Mouse (Mus musculus) MEL (cell line): ENCODE data around the gene Gpr37l1. TPM values are rescaled to one million over a fixed set of nuclear protein-coding genes. Genes with fewer than 3 reads are reported as not detected.

ENCODE experiments used
- DNase-seq: peaks from one replicate; pipeline ENCODE4 v3.0.0; 2011; ENCODE audit warnings: low read depth, low spot score
- H3K27ac ChIP-seq: 2 replicates; pipeline ENCODE4 v1.5.1; 2012; ENCODE audit warnings: low read depth, mild to moderate bottlenecking, control low read depth, low read length, moderate library complexity; ENCODE audit not compliant: control insufficient read depth
- H3K27me3 ChIP-seq, 2 experiments: fragments of 150-350 bp in 1 of 2; sonication (generic) in 1 of 2; 2 replicates each; pipeline ENCODE4 v1.6.1; 2012; ENCODE audit warnings: low read length in 2 of 2, mild to moderate bottlenecking in 2 of 2, improper control_type of control experiment in 1 of 2, moderate library complexity in 1 of 2; ENCODE audit not compliant: insufficient read depth in 2 of 2, control insufficient read depth in 1 of 2
- H3K36me3 ChIP-seq, 2 experiments: 2 replicates each; pipeline ENCODE4 v1.6.1; 2012 to 2014; ENCODE audit warnings: low read length in 2 of 2, improper control_type of control experiment in 1 of 2, inconsistent platforms in 1 of 2, mild to moderate bottlenecking in 1 of 2; ENCODE audit not compliant: insufficient read depth in 2 of 2, control insufficient read depth in 1 of 2
- H3K4me1 ChIP-seq, 2 experiments: fragments of 150-350 bp in 1 of 2; sonication (generic) in 1 of 2; 2 replicates each; pipeline ENCODE4 v1.6.1; 2012; ENCODE audit warnings: low read length in 2 of 2, improper control_type of control experiment in 1 of 2, mild to moderate bottlenecking in 1 of 2; ENCODE audit not compliant: insufficient read depth in 2 of 2, control insufficient read depth in 1 of 2
- H3K4me3 ChIP-seq, 2 experiments: fragments of 150-350 bp in 1 of 2; sonication (generic) in 1 of 2; 2 replicates each; pipeline ENCODE4 v1.5.1; 2012; ENCODE audit warnings: low read depth in 2 of 2, low read length in 2 of 2, mild to moderate bottlenecking in 2 of 2, moderate library complexity in 2 of 2, control low read depth in 1 of 2, improper control_type of control experiment in 1 of 2; ENCODE audit not compliant: control insufficient read depth in 1 of 2, insufficient read depth in 1 of 2
- H3K79me2 ChIP-seq: 2 replicates; pipeline ENCODE4 v1.6.1; 2012; ENCODE audit warnings: mild to moderate bottlenecking, low read length, moderate library complexity; ENCODE audit not compliant: control insufficient read depth, poor library complexity, insufficient read depth
- H3K9ac ChIP-seq: 2 replicates; pipeline ENCODE4 v1.6.1; 2012; ENCODE audit warnings: low read depth, mild to moderate bottlenecking, control low read depth, low read length, moderate library complexity; ENCODE audit not compliant: control insufficient read depth, poor library complexity, severe bottlenecking
- H3K9me3 ChIP-seq: fragments of 150-350 bp; sonication (generic); replicated peaks from 2 replicates; pipeline ENCODE4 v1.6.1; 2012; ENCODE audit warnings: mild to moderate bottlenecking, low read length, improper control_type of control experiment, moderate library complexity; ENCODE audit not compliant: insufficient read depth
- BHLHE40 ChIP-seq: IDR thresholded peaks from 2 replicates; pipeline ENCODE4 v1.6.1; 2012; ENCODE audit warnings: low read depth, mild to moderate bottlenecking, inconsistent platforms, low read length, improper control_type of control experiment, borderline replicate concordance
- CHD2 ChIP-seq: IDR thresholded peaks from 2 replicates; pipeline ENCODE4 v1.6.1; 2011; ENCODE audit warnings: low read length, improper control_type of control experiment
- CTCF ChIP-seq, 3 experiments: IDR thresholded peaks in 2 of 3; conservative IDR thresholded peaks in 1 of 3; 2 replicates each; pipeline ENCODE4 v1.5.1; 2011 to 2012; ENCODE audit warnings: low read length in 3 of 3, low read depth in 2 of 3, mild to moderate bottlenecking in 2 of 3, improper control_type of control experiment in 1 of 3, inconsistent platforms in 1 of 3, mixed read lengths in 1 of 3, moderate library complexity in 1 of 3; ENCODE audit not compliant: control insufficient read depth in 1 of 3, insufficient read depth in 1 of 3, poor library complexity in 1 of 3, severe bottlenecking in 1 of 3
- E2F4 ChIP-seq: IDR thresholded peaks from 2 replicates; pipeline ENCODE4 v1.6.1; 2011; ENCODE audit warnings: low read depth, low read length, improper control_type of control experiment, borderline replicate concordance
- ELF1 ChIP-seq: IDR thresholded peaks from 2 replicates; pipeline ENCODE4 v1.6.1; 2014; ENCODE audit warnings: low read depth, mild to moderate bottlenecking, inconsistent platforms, low read length, improper control_type of control experiment, moderate library complexity
- EP300 ChIP-seq, 2 experiments: IDR thresholded peaks; 2 replicates each; pipeline ENCODE4 v1.6.1; 2011; ENCODE audit warnings: improper control_type of control experiment in 2 of 2, low read length in 2 of 2, low read depth in 1 of 2, mild to moderate bottlenecking in 1 of 2
- ETS1 ChIP-seq: IDR thresholded peaks from 2 replicates; pipeline ENCODE4 v1.6.1; 2012; ENCODE audit warnings: low read depth, mild to moderate bottlenecking, inconsistent platforms, low read length, improper control_type of control experiment, moderate library complexity
- GABPA ChIP-seq: IDR thresholded peaks from 2 replicates; pipeline ENCODE4 v1.6.1; 2012; ENCODE audit warnings: low read depth, mild to moderate bottlenecking, inconsistent platforms, low read length, improper control_type of control experiment, moderate library complexity
- GATA1 ChIP-seq: IDR thresholded peaks from 2 replicates; pipeline ENCODE4 v1.6.1; 2011; ENCODE audit warnings: low read depth, low read length, improper control_type of control experiment
- HCFC1 ChIP-seq: IDR thresholded peaks from 2 replicates; pipeline ENCODE4 v1.6.1; 2012; ENCODE audit warnings: low read depth, mild to moderate bottlenecking, inconsistent platforms, low read length, improper control_type of control experiment, moderate library complexity
- KAT2A ChIP-seq: conservative IDR thresholded peaks from 2 replicates; pipeline ENCODE4 v1.6.1; 2012; ENCODE audit warnings: low read depth, low read length, improper control_type of control experiment, inconsistent platforms
- MAFK ChIP-seq: IDR thresholded peaks from 2 replicates; pipeline ENCODE4 v1.6.1; 2011; ENCODE audit warnings: low read depth, mild to moderate bottlenecking, low read length, improper control_type of control experiment, borderline replicate concordance
- MAX ChIP-seq: IDR thresholded peaks from 2 replicates; pipeline ENCODE4 v1.6.1; 2011; ENCODE audit warnings: low read length, improper control_type of control experiment
- MXI1 ChIP-seq: IDR thresholded peaks from 2 replicates; pipeline ENCODE4 v1.6.1; 2011; ENCODE audit warnings: mild to moderate bottlenecking, low read depth, low read length, improper control_type of control experiment
- MYB ChIP-seq: IDR thresholded peaks from 2 replicates; pipeline ENCODE4 v1.6.1; 2011; ENCODE audit warnings: mild to moderate bottlenecking, low read depth, low read length, improper control_type of control experiment
- MYC ChIP-seq: IDR thresholded peaks from 2 replicates; pipeline ENCODE4 v1.6.1; 2011; ENCODE audit warnings: low read depth, mild to moderate bottlenecking, low read length, improper control_type of control experiment, moderate library complexity
- NELFE ChIP-seq: IDR thresholded peaks from 2 replicates; pipeline ENCODE4 v1.6.1; 2011; ENCODE audit warnings: low read depth, low read length, improper control_type of control experiment
- POLR2A ChIP-seq, 2 experiments: IDR thresholded peaks; 2 replicates each; pipeline ENCODE4 v1.6.1; 2011 to 2012; ENCODE audit warnings: low read length in 2 of 2, mild to moderate bottlenecking in 2 of 2, control low read depth in 1 of 2, improper control_type of control experiment in 1 of 2, low read depth in 1 of 2, moderate library complexity in 1 of 2; ENCODE audit not compliant: control insufficient read depth in 1 of 2, insufficient read depth in 1 of 2, poor library complexity in 1 of 2
- POLR2AphosphoS2 ChIP-seq: IDR thresholded peaks from 2 replicates; pipeline ENCODE4 v1.6.1; 2011; ENCODE audit warnings: low read length, improper control_type of control experiment
- POLR2AphosphoS5 ChIP-seq: IDR thresholded peaks from 2 replicates; pipeline ENCODE4 v1.6.1; 2012; ENCODE audit warnings: low read depth, borderline replicate concordance, mild to moderate bottlenecking, inconsistent platforms, low read length, moderate library complexity, mixed read lengths
- RAD21 ChIP-seq: IDR thresholded peaks from 2 replicates; pipeline ENCODE4 v1.6.1; 2011; ENCODE audit warnings: mild to moderate bottlenecking, low read depth, low read length, improper control_type of control experiment
- RCOR1 ChIP-seq: IDR thresholded peaks from 2 replicates; pipeline ENCODE4 v1.6.1; 2012; ENCODE audit warnings: low read depth, mild to moderate bottlenecking, inconsistent platforms, low read length, improper control_type of control experiment
- SMC3 ChIP-seq: IDR thresholded peaks from 2 replicates; pipeline ENCODE4 v1.6.1; 2011; ENCODE audit warnings: low read depth, low read length, improper control_type of control experiment
- TAL1 ChIP-seq: IDR thresholded peaks from 2 replicates; pipeline ENCODE4 v1.6.1; 2012; ENCODE audit warnings: mild to moderate bottlenecking, inconsistent platforms, low read length, moderate library complexity, mixed read lengths
- TBP ChIP-seq: IDR thresholded peaks from 2 replicates; pipeline ENCODE4 v1.8.0; 2011; ENCODE audit warnings: low read depth, low read length, improper control_type of control experiment
- USF1 ChIP-seq: IDR thresholded peaks from 2 replicates; pipeline ENCODE4 v1.6.1; 2014; ENCODE audit warnings: low read depth, mild to moderate bottlenecking, inconsistent platforms, low read length, improper control_type of control experiment, moderate library complexity
- USF2 ChIP-seq, 2 experiments: IDR thresholded peaks; 2 replicates each; pipeline ENCODE4 v1.6.1; 2011 to 2012; ENCODE audit warnings: improper control_type of control experiment in 2 of 2, low read length in 2 of 2, borderline replicate concordance in 1 of 2, inconsistent platforms in 1 of 2, low read depth in 1 of 2, mild to moderate bottlenecking in 1 of 2; ENCODE audit not compliant: insufficient read depth in 1 of 2
- ZC3H11A ChIP-seq: IDR thresholded peaks from 2 replicates; pipeline ENCODE4 v1.6.1; 2012; ENCODE audit warnings: low read depth, mild to moderate bottlenecking, inconsistent platforms, low read length, improper control_type of control experiment
- ZKSCAN1 ChIP-seq: IDR thresholded peaks from 2 replicates; pipeline ENCODE4 v1.6.1; 2012; ENCODE audit warnings: low read depth, mild to moderate bottlenecking, inconsistent platforms, low read length, improper control_type of control experiment, moderate library complexity
- ZMIZ1 ChIP-seq: IDR thresholded peaks from 2 replicates; pipeline ENCODE4 v1.6.1; 2012; ENCODE audit warnings: low read depth, mild to moderate bottlenecking, inconsistent platforms, low read length, improper control_type of control experiment, moderate library complexity
- ZNF384 ChIP-seq: IDR thresholded peaks from 2 replicates; pipeline ENCODE4 v1.6.1; 2012; ENCODE audit warnings: low read depth, mild to moderate bottlenecking, inconsistent platforms, low read length, improper control_type of control experiment
- polyA plus RNA-seq, 2 experiments: library from polyadenylated mRNA; stranded (reverse) in 1 of 2; unstranded in 1 of 2; fragments of >175 nt in 1 of 2; fragments of >200 nt in 1 of 2; gene quantifications; 2 replicates each; pipeline versions ENCODE4 v1.2.1 to v1.2.4; 2012; ENCODE audit warnings: low replicate concordance in 2 of 2, low read depth in 1 of 2; ENCODE audit not compliant: insufficient read length in 2 of 2, insufficient read depth in 1 of 2, missing spikeins in 1 of 2
- total RNA-seq: library from RNA; depleted of rRNA; stranded (reverse); fragments of 300-350 nt; gene quantifications from 2 replicates; pipeline ENCODE4 v1.2.3, GENCODE M21; 2012

Gpr37l1 gene
- total and polyA plus RNA-seq, 3 experiments, result not detected

GRCm38 (mm10) chr1:135124573-135125363, 42.7 kb downstream of the Gpr37l1 start:
- Histone ChIP-seq H3K79me2 (no peaks in the 10 kb centered on the region), H3K9me3 (no peaks in the 10 kb centered on the region), H3K4me3 (no peak overlapping the region), H3K36me3 (peaks cover 2 to 7% of the 10 kb centered on the region in 2 experiments; a peak in 3 of 4 replicates), H3K27ac (no peak overlapping the region), H3K4me1 (peaks cover 0 to 11% of the 10 kb centered on the region in 2 experiments; a peak in 2 of 4 replicates), H3K27me3 (no peaks in the 10 kb centered on the region), H3K9ac (no peak overlapping the region)
- TF ChIP-seq ZMIZ1 (no peak), USF1 (no peak), SMC3 (no peak), CHD2 (no peak), ELF1 (no peak), GABPA (no peak), BHLHE40 (no peak), E2F4 (no peak), RCOR1 (no peak), ZNF384 (no peak), ZKSCAN1 (no peak), MYC (no peak), TBP (no peak), TAL1 (no peak), MAX (no peak), ETS1 (no peak)
- no peak for DNase-seq

- no peaks in the 10 kb centered on the region for H3K9me3 ChIP-seq
- H3K79me2 ChIP-seq, result no peaks in the 10 kb centered on the region
- DNase-seq, result peak; percentile 66
- H3K27me3 ChIP-seq, result no peaks in the 10 kb centered on the region
- no peak overlapping the region for H3K9ac ChIP-seq
- H3K36me3 ChIP-seq, result no peaks in the 10 kb centered on the region; a peak in 1 of 4 replicates
- H3K4me3 ChIP-seq, result no peak overlapping the region
- H3K27ac ChIP-seq, result no peak overlapping the region
- H3K4me1 ChIP-seq, result no peaks in the 10 kb centered on the region
- TF ChIP-seq E2F4 (no peak), POLR2AphosphoS2 (no peak), HCFC1 (no peak), TBP (no peak), USF1 (peak; percentile 71), MXI1 (no peak), MAX (0 out of 2 replicates have a peak, but pooled peaks have one; percentile 27), KAT2A (no peak), NELFE (no peak), SMC3 (peak; percentile 64), MAFK (no peak), ZC3H11A (no peak), POLR2AphosphoS5 (no peak), GATA1 (no peak), MYB (no peak), RAD21 (peak; percentile 31), ELF1 (no peak), POLR2A (IDR thresholded peaks at IDR 0.05; ENCODE audit: control insufficient read depth in 1 of 2, insufficient read depth in 1 of 2, low read depth in 1 of 2, low read length in 2 of 2, poor library complexity in 1 of 2) (no peak), CTCF (IDR thresholded peaks at IDR 0.05 in 2 of 3, conservative IDR thresholded peaks at IDR 0.05 in 1 of 3; ENCODE audit: control insufficient read depth in 1 of 3, insufficient read depth in 1 of 3, low read depth in 2 of 3, low read length in 3 of 3, poor library complexity in 1 of 3, severe bottlenecking in 1 of 3) (peak; percentile 79 to 92 (median 90)), USF2 (IDR thresholded peaks at IDR 0.05; ENCODE audit: borderline replicate concordance in 1 of 2, insufficient read depth in 1 of 2, low read depth in 1 of 2, low read length in 2 of 2) (no peak), ZNF384 (no peak), EP300 (IDR thresholded peaks at IDR 0.05; ENCODE audit: low read depth in 1 of 2, low read length in 2 of 2) (no peak), GABPA (no peak)
Observed at GRCm38 (mm10) chr1:135112661-135113060, 54.8 kb downstream of the Gpr37l1 start.
